Mouse (Mus musculus) ES-Bruce4 (cell line): ENCODE measurements around the gene Akap6.

ENCODE experiments used
- CTCF ChIP-seq: IDR thresholded peaks from one replicate; pipeline ENCODE4 v1.8.1; 2011; ENCODE audit warnings: low read depth, low read length
- EP300 ChIP-seq: IDR thresholded peaks from 2 replicates; pipeline ENCODE4 v1.6.1; 2011; ENCODE audit warnings: low read depth, low read length; ENCODE audit not compliant: insufficient read depth
- POLR2A ChIP-seq: IDR thresholded peaks from one replicate; pipeline ENCODE4 v1.8.1; 2011; ENCODE audit warnings: low read length; ENCODE audit not compliant: insufficient read depth

GRCm38 (mm10) chr12:52835914-52836546, 136.8 kb downstream of the Akap6 start:
- no peak for TF ChIP-seq EP300
- no peak for TF ChIP-seq CTCF
- TF ChIP-seq POLR2A, result no peak
